ENCODE assay signal across 8 mouse cellular contexts in genomic region chr8:90907848-90908551, GRCm38 (mm10).
DNase-seq lines count a peak whose midpoint lies in the region; ATAC-seq lines count a peak whose summit lies in the region.

No protein-coding gene starts in this region.

- no peaks in the 10 kb centered on the region for H3K27me3 ChIP-seq in embryonic facial prominence, embryonic 11.5 days (ENCODE audit: control insufficient read depth, insufficient read depth, low read length)
- no peaks in the 10 kb centered on the region for H3K27me3 ChIP-seq in limb, embryonic 10.5 days (ENCODE audit: low read depth, poor library complexity, severe bottlenecking)
- no peaks in the 10 kb centered on the region; the same call in 1 of the 2 replicates for H3K27me3 ChIP-seq in midbrain, embryonic 12.5 days

- no peak overlapping the region for H3K27ac ChIP-seq in embryonic facial prominence, embryonic 11.5 days (replicated peaks; ENCODE audit: low read depth, low read length)
- H3K27ac ChIP-seq in limb, embryonic 10.5 days: peak overlapping the region; percentile 97
- H3K27ac ChIP-seq in midbrain, embryonic 12.5 days (replicated peaks): peak overlapping the region; percentile 90

- DNase-seq in 3134 (ENCODE audit: extremely low read depth, insufficient read length, low spot score): peak; percentile 95
- peak; percentile 98 for DNase-seq in adrenal gland, postnatal 25 days
- peak; percentile 92 for DNase-seq in embryonic facial prominence, embryonic 11.5 days (ENCODE audit: low spot score)
- DNase-seq in heart, adult 11 months: peak; percentile 100
- DNase-seq in kidney, adult 18-20 months: peak; percentile 98
- DNase-seq in limb, embryonic 10.5 days (ENCODE audit: low spot score): peak; percentile 96
- DNase-seq in skeletal muscle tissue, adult 2 months (ENCODE audit: low read depth, low spot score): peak; percentile 95

- H3K36me3 ChIP-seq in embryonic facial prominence, embryonic 11.5 days (replicated peaks; ENCODE audit: control insufficient read depth, insufficient read depth, low read depth, low read length): no peaks in the 10 kb centered on the region
- no peaks in the 10 kb centered on the region for H3K36me3 ChIP-seq in limb, embryonic 10.5 days
- H3K36me3 ChIP-seq in midbrain, embryonic 12.5 days: no peaks in the 10 kb centered on the region

- ATAC-seq in embryonic facial prominence, embryonic 11.5 days (replicated peaks; ENCODE audit: insufficient number of reproducible peaks, low FRiP score, low TSS enrichment, low read depth): peak; percentile 98
- ATAC-seq in midbrain, embryonic 12.5 days (ENCODE audit: low FRiP score, low read depth): peak; percentile 97

- no peaks in the 10 kb centered on the region for H3K4me1 ChIP-seq in embryonic facial prominence, embryonic 11.5 days (ENCODE audit: control insufficient read depth, insufficient read depth, low read length)
- peaks cover 19% of the 10 kb centered on the region for H3K4me1 ChIP-seq in limb, embryonic 10.5 days
- H3K4me1 ChIP-seq in midbrain, embryonic 12.5 days: peaks cover 11% of the 10 kb centered on the region

- under 1% methylated on average over 68 of the region's 89 CpGs for WGBS in embryonic facial prominence, embryonic 11.5 days
- WGBS in limb, embryonic 10.5 days: 1% methylated on average over 87 of the region's 89 CpGs
- WGBS in midbrain, embryonic 12.5 days: under 1% methylated on average over 65 of the region's 89 CpGs

- peak overlapping the region; percentile 79 for H3K9ac ChIP-seq in embryonic facial prominence, embryonic 11.5 days (replicated peaks; ENCODE audit: low read length)
- peak overlapping the region; percentile 81 for H3K9ac ChIP-seq in midbrain, embryonic 12.5 days (replicated peaks)

- H3K4me3 ChIP-seq in embryonic facial prominence, embryonic 11.5 days (ENCODE audit: low read depth, low read length): peak overlapping the region; percentile 86
- H3K4me3 ChIP-seq in limb, embryonic 10.5 days: peak overlapping the region; percentile 96
- peak overlapping the region; percentile 80 for H3K4me3 ChIP-seq in midbrain, embryonic 12.5 days

- peak overlapping the region; percentile 98 for H3K4me2 ChIP-seq in embryonic facial prominence, embryonic 11.5 days (ENCODE audit: low read depth, low read length)
- peak overlapping the region; percentile 96 for H3K4me2 ChIP-seq in midbrain, embryonic 12.5 days (replicated peaks)

- no peaks in the 10 kb centered on the region for H3K9me3 ChIP-seq in embryonic facial prominence, embryonic 11.5 days (replicated peaks; ENCODE audit: control insufficient read depth, low read length)
- no peaks in the 10 kb centered on the region for H3K9me3 ChIP-seq in limb, embryonic 10.5 days (replicated peaks)
- H3K9me3 ChIP-seq in midbrain, embryonic 12.5 days: no peaks in the 10 kb centered on the region
